Mouse (Mus musculus): ENCODE measurements around the gene Tet1.
"Not testable (repeated sequence)": the region's sequence is repeated elsewhere in the genome, so short reads cannot be mapped to it uniquely, and the experiment has no call there.

The Tet1 gene

DNA sequence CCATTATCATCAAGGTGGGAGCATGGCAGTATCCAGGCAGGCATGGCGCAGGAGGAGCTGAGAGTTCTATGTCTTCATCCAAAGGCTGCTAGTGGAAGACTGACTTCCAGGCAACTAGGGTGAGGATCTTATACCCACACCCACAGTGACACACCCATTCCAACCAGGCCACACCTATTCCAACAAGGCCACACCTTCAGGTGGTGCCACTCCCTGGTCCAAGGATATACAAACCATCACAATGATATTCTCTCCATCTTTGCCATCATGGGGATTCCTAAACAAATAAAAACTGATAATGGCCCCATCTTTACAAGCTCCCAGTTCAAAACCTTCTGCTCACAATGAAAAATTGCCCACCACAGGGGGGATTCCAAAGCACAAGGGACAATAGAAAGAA, at the start of gene Tet1:
Gene Tet1, minus strand, starts transcription at position 101 of the 400 bp plus-strand sequence.
- not testable (repeated sequence) for DNase-seq (ENCODE audit: low read depth, low spot score)

DNA sequence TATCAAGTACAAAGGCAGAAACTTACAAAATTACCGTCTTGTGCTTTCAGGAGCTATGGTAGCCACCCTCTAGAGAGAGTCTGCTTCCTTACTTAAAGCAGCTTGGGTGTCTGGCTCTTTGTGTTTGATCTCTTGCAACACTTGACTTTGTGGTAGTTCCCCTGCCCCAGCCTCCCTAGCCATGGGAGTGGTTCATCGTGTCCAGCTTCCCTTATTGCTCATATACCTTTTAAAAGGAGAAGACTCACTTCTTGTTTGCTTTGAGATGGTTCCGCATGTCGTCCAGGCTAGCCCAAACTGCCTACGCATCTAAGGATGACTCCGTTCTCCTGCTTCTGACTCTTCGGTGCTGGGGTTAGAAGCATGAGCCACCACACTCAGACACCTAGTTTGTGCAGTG, 39.8 kb upstream of the Tet1 start:
- no peak for DNase-seq (ENCODE audit: low read depth, low spot score)

DNA sequence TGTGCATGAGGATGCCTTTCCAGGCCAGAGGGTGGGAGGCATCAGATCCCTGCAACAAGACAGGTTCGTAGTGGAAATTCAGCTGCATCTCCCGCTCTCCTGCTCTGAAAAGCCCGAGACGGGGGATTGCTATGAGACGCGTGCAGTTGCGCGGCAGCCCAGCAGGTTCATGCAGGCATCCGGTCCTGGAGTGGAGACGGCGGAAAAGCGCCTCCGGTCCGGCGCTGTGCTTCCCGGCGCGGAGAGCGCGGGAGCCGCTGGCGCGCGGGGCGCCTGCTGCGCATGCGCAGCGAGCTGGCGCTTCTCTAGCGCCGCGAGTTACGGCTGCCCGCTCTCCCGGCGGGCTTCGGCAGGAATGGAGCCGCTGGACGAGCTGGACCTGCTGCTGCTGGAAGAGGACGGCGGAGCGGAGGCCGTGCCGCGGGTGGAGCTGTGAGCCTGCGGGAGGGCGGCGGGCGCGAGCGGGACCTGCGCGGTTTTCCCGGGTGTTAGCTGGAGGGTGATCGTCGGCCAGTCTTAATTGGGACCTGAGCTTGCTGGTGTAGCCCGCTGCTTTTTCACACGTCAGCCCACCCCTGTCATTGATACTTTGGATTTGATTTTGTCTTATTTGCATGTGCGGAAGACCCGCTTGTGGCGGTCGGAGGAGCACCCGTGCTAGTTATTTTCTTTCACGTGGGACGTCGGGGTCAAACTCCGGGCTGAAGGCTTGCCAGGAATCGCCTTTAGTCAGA, 38.1 kb upstream of the Tet1 start, which contains the start of gene Dna2:
Gene Dna2, plus strand, starts transcription at position 289 of the 734 bp plus-strand sequence.
- peak; percentile 55 for DNase-seq (ENCODE audit: low read depth, low spot score)

DNA sequence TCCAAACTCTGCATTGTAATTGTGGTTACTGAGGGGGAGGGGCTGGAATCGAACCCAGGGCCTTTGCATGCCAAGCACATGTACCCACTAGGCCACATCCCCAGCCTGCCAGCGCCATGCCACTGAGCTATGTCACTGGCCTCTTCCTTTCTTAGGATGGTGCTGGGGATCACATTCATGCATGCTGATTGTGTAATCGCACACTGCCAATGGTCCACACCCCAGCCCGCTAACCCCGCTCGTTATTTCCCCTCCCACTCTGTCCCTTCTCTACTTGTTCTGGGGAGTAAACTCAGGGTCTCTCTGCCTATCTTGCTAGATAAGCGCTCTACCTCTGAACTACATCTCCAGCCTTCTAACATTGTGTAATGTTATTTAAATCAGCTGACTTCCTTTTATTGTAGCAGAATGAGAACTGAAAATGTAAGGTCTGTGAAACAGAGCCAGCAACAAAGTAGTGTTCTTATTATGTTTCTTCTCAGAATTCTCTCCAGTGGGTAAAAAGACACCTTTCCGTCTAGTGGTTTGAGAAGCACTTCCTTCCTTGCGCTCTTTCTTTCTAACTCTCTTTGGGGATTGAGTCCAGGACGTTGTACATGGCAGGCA, 36.3 kb upstream of the Tet1 start:
- no peak for DNase-seq (ENCODE audit: low read depth, low spot score)

DNA sequence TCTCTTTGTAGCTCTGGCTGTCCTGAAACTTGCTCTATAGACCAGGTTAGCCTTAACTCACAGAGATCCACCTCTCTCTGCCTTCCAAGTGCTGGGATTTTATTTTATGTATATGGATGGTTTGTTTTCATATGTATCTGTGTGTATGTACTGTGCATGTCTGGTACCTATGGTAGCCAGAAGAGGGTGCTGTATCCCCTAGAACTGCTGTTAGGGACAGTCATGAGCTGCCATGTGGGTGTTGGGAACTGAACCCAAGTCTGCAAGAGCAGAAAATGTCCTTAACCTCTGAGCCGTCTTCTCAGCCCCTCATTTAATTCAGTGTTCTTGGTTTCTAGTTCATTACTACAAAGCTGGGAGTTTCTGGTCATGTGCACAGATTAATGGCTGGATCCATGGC, 23.6 kb upstream of the Tet1 start:
- no peak for DNase-seq (ENCODE audit: low read depth, low spot score)

DNA sequence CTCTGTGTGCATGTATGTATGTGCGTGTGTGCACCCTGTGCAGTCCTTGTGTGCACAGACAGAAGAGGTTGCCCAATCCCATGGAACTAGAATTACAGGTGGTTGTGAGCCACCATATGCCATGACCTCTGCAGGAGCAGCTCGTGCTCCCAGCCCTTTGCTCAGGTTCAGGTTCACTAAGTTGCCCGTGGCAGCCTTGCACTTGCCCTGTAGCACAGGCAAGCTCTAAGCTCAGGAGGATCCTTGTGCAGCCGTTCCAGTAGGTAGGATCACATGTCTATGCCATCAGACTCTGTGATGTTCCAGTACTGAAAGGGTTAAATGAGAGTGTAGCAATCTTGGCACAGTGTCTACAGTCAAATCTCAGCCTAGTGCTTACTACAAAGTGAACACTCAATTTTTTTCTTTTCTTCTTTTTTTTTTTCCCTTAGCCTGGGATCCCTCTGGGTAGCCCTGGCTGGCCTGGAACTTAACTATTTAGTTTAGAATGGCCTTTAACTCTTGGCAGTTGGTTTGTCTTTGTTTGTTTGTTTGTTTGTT, 15.4 kb upstream of the Tet1 start:
- no peak for DNase-seq (ENCODE audit: low read depth, low spot score)

DNA sequence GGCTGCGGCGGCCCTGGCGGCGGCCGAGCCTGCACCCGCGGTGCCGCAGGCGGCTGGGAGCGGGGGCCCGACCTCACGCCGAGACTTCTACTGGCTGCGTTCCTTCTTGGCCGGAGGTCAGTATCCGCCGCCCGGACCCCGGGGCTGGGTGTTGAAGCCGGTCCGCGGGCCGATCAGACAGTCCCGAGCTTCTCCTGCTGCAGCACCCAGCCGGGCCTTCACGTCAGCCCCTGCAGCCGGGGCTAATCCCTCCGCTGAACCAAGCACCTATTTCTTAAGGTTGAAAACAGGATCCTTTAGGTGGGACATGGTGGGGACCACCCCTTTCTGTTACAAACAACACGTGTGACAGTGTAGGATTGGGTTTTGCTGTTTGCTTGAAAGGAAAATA, 12.0 kb upstream of the Tet1 start:
- DNase-seq (ENCODE audit: low read depth, low spot score) = peak; percentile 6

DNA sequence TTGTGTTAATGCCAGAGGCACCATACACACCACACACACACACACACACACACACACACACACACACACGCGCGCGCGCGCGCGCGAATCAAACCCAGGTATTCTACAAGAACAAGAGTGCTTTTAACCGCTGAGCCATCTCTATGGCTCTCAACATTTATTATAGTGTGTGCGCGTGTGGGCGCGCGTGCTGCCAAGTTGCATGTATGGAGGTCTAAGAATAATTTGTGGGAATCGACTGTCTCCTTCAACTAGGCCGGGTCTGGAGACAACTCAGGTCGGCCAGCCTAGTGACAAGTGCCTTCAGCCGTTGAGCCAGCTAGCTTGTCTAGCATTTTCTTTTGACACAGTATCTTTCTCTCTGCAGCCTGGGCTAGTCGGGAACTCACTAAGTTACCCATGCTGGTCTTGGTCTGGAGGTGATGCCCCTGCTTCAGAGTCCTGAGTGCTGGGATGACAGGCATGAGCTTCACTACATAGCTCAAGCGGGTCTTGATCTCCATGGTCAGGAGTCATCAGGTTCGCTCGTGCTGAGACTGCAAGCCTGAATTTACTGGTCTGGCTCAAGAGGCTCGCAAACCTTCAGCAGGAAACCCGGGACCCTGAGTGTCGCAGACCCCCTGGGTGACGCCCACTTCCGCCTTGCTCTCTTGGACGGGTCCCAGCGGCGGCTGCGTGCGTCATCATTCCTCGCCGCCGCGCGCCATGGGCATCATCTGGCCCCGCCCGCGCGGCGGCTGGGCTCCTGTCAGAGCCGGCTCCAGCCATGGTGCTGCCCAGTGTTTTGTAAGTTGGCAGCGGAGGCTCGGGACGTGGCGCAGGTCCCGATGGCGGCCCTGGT, 11.3 kb upstream of the Tet1 start, which contains the start of gene Slc25a16:
Gene Slc25a16, plus strand, starts transcription at position 709 of the 841 bp plus-strand sequence.
- DNase-seq (ENCODE audit: low read depth, low spot score) = peak; percentile 67

DNA sequence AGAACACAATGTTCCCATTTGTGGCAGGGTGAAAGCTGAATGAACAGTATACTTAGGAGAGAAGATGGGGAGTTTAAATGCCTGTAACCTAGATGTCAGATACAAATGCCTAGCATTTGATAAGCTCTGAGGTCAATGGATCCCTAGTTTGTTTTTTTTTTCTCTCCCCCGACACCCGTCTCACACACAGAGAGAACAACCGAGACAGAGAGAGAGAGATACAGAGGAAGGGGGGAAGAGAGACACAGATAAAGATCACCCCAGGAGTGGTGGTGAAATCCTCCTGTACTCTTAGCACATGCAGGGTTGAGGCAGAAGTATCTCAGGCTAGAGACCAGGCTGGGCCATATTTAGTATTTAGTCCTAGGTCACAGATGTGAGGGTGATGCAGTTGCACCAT, 10.2 kb upstream of the Tet1 start:
- DNase-seq (ENCODE audit: low read depth, low spot score) = no peak

DNA sequence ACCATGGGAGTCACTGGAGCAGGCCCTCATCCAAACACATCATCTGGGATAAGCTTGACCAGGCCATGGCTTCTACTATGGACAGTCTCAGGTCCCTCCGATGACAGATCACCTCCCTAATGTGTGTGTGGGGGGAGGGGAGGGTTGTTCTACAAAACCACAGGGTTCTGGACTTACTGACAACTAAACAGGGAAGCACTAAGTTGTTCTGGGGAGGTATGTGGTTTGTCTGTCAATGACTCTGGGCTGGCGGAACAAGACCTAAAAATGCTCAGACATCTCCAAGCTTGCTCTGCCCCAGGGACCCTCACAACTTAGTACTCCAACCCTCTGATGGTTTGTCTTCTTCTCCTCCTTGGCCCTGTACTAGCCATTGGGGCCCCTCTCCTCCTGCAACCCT, 2.3 kb upstream of the Tet1 start:
- DNase-seq (ENCODE audit: low read depth, low spot score) = no peak

DNA sequence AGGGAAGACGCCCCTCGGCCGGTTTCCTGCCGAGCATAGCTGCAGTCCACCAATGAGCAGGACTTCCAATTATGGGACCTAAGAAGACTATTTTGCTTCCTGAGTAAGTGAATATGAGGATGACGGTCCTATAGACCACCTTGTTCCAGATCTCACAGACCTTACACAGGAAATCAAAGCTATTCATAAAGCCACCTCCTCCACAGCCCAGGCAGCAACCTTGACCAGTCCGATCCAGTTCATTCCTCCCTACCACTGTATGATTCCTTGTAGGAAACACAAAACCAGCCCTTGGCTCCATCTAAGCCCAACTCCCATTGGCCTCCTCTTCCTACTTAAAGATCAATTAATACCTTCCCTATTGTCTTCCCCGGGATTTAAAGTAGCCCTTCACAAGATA, 2.5 kb downstream of the Tet1 start:
- no peak for DNase-seq (ENCODE audit: low read depth, low spot score)

DNA sequence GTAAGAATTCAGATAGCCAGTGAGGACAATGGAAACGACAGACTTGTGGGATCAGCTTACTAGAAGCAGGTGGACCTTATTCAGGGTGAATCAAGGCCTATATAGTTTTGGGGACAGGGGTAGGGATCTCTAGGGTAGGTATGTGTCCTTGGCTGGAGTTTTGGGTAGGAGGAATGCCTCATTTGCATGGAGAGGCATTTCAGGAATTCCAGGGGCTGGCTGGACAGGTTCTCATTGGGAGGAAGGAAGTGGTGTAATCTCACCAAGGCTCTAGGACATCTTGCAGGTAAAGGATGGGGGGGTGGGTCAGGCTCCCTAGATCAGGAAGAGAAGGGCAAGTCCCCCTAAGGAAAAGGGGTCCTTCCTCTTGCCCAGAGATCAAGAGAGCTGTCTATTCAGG, 6.0 kb downstream of the Tet1 start:
- no peak for DNase-seq (ENCODE audit: low read depth, low spot score)

DNA sequence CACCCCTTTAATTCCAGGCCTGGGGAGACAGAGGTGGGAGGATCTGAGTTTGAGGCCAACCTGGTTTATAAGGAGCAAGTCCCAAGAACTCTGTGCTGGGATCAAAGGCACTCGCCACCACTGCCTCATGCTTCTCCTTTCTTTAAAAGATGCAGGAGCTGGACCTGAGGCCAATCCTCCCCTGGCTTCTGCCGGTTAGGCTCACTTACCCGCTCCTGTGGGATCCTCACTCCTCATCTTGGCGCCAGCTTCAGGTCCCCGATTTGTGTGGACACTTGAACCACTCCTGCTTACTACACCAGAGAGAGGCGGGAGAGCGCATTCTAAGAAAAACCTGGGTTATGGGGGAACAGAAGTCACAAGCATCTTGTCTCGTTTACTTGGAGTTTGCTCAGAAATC, 7.0 kb downstream of the Tet1 start:
- no peak for DNase-seq (ENCODE audit: low read depth, low spot score)

DNA sequence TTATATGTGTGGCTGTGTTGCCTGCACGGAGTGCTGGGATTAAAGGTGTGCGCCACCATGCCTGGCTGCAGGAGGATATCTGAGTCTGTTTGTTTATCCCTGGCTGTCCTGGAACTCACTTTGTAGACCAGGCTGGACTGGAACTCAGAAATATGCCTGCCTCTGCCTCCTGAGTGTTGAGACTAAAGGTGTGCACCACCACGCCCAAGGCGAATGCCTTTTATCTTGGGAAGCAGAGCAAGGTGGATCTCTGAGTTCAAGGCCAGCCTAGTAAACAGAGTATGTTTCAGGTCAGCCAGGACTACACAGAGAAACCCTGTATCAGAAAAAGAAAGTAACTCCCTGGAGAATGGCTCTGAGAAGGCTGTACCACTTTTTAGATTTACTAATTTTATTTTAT, 8.7 kb downstream of the Tet1 start:
- no peak for DNase-seq (ENCODE audit: low read depth, low spot score)

DNA sequence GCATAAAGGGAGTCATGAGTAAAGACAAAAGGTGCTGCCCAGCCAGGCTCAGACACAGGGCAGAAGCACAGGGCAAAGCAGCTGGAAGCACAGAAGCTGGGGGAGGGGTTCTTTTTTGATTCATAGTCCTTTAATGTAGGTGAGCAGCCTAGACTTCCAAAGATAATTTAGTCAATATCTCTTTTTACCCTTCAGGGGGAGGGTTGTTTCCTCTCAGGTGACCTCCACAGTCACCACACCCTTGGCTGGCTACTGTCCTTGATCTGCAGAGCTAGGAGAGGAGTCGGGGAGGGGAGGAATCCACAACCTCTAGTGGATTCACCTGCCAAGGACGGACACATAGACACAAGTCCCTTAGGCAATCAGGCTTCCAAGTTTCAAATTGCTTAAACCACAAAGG, 10.7 kb downstream of the Tet1 start:
- no peak for DNase-seq (ENCODE audit: low read depth, low spot score)

DNA sequence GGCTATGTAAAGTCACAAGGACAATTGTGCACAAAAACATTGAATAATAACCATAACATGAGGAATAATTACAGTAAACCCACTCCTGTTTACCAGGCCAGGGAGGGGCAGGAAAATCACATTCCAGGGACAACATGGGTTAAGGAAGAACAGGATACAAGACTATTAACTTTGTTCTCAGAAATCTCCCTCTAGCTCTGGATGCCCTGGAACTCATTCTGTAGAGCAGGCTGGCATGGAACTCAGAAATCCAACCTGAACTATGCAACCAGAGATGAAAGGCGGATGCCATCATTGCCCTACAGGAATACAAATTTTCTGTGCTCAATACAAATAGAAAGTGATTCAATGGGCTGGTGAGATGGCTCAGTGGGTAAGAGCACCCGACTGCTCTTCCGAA, 11.4 kb downstream of the Tet1 start:
- no peak for DNase-seq (ENCODE audit: low read depth, low spot score)

DNA sequence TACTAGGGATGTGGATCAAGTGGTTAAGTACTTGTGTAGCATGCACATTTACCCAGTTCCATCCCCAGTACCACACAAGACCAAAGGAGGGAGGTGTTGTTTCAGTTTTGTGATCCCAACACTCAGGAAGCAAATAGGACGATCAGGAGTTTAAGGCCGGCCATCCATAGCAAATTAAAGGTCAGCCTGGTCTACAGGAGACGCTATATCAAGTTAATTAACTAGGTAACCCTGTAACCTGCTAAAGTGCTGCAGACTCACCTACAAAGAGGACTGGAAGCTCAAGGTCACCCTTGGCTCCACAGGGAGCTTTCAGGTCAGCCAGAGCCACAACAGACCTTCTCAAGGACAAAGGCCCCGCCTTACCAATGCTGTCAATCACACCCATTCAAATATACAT, 12.0 kb downstream of the Tet1 start:
- no peak for DNase-seq (ENCODE audit: low read depth, low spot score)

DNA sequence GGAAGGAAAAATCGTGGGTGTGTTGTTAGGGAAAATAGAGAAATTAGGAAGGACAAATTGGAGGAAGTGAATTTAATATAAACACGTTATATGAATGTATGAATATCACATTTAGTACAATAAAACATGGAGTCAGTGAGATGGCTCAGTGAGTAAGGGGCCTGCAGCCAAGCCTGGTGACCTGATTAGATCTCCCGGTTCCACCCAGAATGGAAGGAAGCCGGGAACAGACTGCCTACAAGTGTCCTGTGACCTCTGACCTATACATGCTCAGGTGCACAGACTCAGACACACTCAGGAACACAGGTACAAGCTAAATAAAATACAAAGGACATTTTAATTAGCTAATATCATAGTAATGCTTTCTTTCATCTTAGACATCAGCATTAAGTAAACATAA, 12.8 kb downstream of the Tet1 start:
- no peak for DNase-seq (ENCODE audit: low read depth, low spot score)

DNA sequence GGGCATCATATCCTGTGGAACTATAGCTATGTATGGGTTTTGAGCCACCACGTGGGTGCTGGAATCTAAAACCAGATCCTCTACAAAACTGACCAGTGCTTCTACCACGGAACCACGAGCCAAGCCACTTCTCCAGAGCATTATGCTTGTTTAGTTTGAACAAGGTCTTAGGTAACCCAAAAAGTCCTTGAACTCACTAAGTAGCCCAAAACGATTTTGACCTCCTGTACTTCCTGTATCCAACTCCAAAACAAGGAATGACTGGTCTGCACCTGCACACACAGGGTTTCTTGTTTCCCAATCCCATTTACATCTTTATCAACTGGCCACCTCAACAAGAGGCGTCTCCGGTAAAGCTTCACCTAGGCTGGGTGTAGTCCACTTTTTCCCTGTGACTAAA, 13.4 kb downstream of the Tet1 start:
- no peak for DNase-seq (ENCODE audit: low read depth, low spot score)

DNA sequence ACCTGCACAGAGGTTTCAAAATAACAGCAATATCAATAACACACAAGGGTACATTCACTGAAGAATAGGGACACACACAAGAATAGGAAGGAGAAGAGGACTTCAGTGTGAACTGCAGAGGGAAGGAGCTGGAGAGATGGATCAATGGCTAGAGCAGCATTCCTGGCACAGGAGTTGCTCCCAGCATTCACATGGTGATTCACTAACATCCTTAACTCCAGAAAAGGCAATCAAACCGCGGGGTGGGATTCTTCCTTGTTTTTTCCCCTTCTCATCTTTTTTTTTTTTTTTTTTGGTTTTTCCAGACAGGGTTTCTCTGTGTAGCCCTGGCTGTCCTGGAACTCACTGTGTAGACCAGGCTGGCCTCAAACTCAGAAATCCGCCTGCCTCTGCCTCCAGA, 14.3 kb downstream of the Tet1 start:
- no peak for DNase-seq (ENCODE audit: low read depth, low spot score)

DNA sequence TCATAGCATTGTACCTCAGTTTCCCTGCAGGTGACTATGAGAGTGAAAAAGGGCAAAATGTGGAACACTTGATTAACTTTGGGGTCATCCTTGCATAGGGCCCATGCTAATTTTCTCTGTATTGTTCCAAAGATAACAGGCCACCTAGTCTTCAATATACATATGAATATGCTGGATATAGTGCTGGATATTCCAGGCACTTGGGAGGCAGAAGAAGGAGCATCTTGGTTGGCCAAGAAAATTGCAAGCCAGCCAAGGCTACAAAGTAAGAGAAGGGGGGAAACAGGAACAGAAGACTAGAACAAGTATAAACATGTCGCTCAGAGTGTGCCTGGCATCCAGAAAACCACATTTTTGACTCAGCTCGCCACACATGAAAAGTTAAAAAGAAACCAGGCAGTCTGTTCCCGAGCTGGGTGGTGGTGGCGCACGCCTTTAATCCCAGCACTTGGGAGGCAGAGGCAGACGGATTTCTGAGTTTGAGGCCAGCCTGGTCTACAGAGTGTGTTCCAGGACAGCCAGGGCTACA, 15.4 kb downstream of the Tet1 start:
- no peak for DNase-seq (ENCODE audit: low read depth, low spot score)

Measured in telencephalon, adult 2 months (tissue).